Mouse (Mus musculus): ENCODE results near the gene Adh4. TPM values are rescaled to one million over a fixed set of nuclear protein-coding genes. Genes with fewer than 3 reads are reported as not detected.

The Adh4 gene
- polyA plus RNA-seq, 1 experiment from 2014 or later, result not detected

DNA sequence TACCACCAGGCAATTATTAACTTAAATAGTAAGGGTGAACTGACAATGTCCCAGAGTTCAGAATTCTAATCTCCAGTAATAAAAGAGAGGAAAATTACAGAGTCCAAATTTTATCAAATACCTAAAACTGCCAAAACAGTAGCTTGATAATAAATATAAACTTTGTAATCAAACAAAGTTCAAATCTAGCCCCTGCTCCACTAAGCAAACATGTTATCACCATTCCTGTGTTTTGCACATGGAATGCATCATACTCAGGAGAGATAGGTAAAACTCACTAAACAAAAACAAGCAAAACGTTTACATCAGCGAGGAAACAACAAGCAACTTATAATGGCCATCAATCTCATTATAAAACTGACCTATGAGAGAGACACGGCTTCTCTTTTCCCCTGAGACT is 5.1 kb upstream of the Adh4 start:
- WGBS, result 71% methylated on average over 3 of the region's 3 CpGs
- no peaks in the 10 kb centered on the region for H3K4me1 ChIP-seq
- ATAC-seq (ENCODE audit: low FRiP score, low read depth), result no peak
- H3K9ac ChIP-seq (replicated peaks), result no peak overlapping the region
- no peak overlapping the region for H3K4me2 ChIP-seq (replicated peaks)
- H3K9me3 ChIP-seq, result no peaks in the 10 kb centered on the region
- H3K36me3 ChIP-seq, result no peaks in the 10 kb centered on the region
- no peaks in the 10 kb centered on the region for H3K27me3 ChIP-seq
- no peak overlapping the region for H3K27ac ChIP-seq (replicated peaks)
- no peak overlapping the region for H3K4me3 ChIP-seq

DNA sequence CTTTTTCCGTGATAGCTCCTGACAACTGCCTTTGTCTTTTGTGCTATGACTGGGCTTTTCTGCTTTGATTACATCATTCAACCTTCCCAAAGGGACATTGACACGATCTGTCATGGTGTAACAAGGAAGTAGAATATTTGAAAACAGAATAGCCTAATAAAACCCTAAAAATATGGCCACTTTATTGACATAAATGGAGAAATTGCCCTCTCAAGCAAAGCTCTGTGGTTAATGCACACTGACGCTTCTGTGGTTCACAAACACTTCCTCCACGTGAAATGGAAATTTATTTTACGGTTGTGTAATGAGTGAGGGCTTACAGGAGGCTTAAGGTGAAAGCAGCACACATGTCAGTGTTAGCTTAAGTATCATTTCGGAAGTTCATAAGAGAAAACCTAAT is 4.1 kb downstream of the Adh4 start:
- Histone ChIP-seq H3K36me3 (no peaks in the 10 kb centered on the region), H3K4me1 (no peaks in the 10 kb centered on the region), H3K4me2 (replicated peaks) (no peak overlapping the region), H3K27ac (replicated peaks) (no peak overlapping the region), H3K9me3 (no peaks in the 10 kb centered on the region), H3K9ac (replicated peaks) (no peak overlapping the region), H3K4me3 (no peak overlapping the region), H3K27me3 (no peaks in the 10 kb centered on the region)
- no peak for ATAC-seq (ENCODE audit: low FRiP score, low read depth)
- WGBS, result 89% methylated on average over 6 of the region's 6 CpGs

DNA sequence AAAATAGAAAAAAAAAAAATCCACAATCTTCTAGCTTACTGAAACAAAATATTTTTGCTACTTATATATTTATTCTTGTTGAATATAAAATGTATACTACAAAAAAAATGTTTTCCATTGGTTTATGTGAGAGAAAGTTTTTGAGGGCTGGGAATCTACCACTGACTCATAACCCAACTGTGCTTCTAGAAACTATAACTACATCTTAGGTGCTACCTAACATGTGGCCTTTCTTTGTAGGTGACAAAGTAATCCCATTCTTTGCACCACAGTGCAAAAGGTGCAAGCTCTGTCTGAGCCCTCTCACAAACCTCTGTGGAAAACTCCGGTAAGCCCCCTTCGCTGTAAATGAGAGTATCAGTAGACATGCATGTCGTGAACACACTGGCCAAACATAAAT is 5.1 kb downstream of the Adh4 start:
- no peaks in the 10 kb centered on the region for H3K36me3 ChIP-seq
- WGBS, result 94% methylated on average over 3 of the region's 3 CpGs
- H3K9ac ChIP-seq (replicated peaks), result no peak overlapping the region
- H3K9me3 ChIP-seq, result no peaks in the 10 kb centered on the region
- no peaks in the 10 kb centered on the region for H3K4me1 ChIP-seq
- no peaks in the 10 kb centered on the region for H3K27me3 ChIP-seq
- no peak overlapping the region for H3K4me3 ChIP-seq
- H3K27ac ChIP-seq (replicated peaks), result no peak overlapping the region
- no peak overlapping the region for H3K4me2 ChIP-seq (replicated peaks)
- ATAC-seq (ENCODE audit: low FRiP score, low read depth), result no peak

DNA sequence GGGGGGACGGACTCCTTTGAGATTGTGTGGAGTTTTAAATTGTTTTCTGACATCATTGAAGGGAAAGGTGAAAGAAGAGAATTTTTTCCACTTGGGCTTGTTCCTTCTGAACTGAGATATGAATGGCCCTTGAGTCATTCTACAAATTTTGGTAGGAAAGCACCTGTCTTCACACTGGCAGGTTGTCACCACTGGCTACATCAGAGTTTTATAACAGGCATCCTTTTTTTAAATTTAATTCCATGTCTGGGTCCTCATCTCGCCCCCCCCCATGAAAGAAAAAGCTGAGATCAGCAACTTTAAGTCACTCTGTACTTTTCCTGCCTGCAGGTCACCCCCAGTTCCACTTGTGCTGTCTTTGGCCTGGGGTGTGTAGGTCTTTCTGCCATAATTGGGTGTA is 8.4 kb downstream of the Adh4 start:
- Histone ChIP-seq H3K27me3 (no peaks in the 10 kb centered on the region), H3K27ac (replicated peaks) (no peak overlapping the region), H3K36me3 (no peaks in the 10 kb centered on the region), H3K4me2 (replicated peaks) (no peak overlapping the region), H3K9ac (replicated peaks) (no peak overlapping the region), H3K4me1 (no peaks in the 10 kb centered on the region), H3K4me3 (no peak overlapping the region), H3K9me3 (no peaks in the 10 kb centered on the region)
- 66% methylated on average over 2 of the region's 2 CpGs for WGBS
- ATAC-seq (ENCODE audit: low FRiP score, low read depth), result no peak

DNA sequence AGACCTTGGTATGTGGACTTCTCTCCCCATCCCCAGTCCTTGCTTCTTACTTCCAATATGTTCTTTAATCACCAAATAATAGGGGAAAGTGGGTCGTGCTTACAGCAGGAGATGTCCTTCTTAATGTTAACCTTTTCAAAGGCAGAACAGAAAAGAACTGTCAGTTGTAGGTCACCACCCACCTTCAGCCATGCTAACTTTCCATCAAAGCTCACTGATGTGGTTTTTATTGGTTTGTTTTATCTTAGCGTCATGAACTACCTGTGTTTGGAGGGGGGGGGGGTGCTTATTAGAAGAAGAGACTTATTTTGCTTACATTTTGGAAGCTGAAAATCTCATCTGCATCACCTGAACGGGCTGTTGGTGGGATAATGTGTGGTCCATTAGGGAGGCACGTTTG is 9.0 kb downstream of the Adh4 start:
- Histone ChIP-seq H3K4me1 (no peaks in the 10 kb centered on the region), H3K27me3 (no peaks in the 10 kb centered on the region), H3K27ac (replicated peaks) (no peak overlapping the region), H3K4me3 (no peak overlapping the region), H3K36me3 (no peaks in the 10 kb centered on the region), H3K9me3 (no peaks in the 10 kb centered on the region), H3K9ac (replicated peaks) (no peak overlapping the region), H3K4me2 (replicated peaks) (no peak overlapping the region)
- no peak for ATAC-seq (ENCODE audit: low FRiP score, low read depth)
- WGBS, result 75% methylated on average over 4 of the region's 4 CpGs

DNA sequence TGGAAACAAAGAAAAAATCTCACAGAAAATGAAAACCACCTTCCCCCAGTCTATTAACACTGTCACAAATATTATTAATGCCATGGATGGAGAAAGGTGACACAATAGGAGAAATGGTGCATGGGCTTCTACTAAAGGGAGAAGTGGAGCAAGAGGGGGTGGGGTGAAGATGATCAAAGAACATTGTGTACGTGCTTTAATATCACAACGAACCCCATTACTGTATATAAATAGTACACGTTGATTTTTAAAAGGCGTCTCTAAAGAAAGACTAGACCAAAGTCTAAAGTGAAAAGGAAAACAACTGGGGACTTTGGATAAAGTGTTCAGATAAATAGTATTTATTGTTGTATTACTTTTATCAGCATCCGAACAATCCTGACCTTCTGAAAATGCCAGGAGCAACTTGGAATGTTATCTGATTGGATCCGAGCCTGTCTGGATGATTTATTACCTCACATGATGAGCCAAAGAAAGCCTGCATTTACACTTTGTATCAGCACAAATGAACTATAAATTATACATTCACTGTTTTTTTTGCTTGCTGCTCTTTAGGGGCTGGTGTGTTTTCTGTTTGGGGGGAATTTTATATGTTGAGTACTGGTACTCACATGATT is 15.2 kb downstream of the Adh4 start:
- Histone ChIP-seq H3K9me3 (no peaks in the 10 kb centered on the region), H3K4me2 (replicated peaks) (no peak overlapping the region), H3K27me3 (no peaks in the 10 kb centered on the region), H3K4me3 (no peak overlapping the region), H3K4me1 (no peaks in the 10 kb centered on the region), H3K9ac (replicated peaks) (no peak overlapping the region), H3K27ac (replicated peaks) (no peak overlapping the region), H3K36me3 (no peaks in the 10 kb centered on the region)
- 91% methylated on average over 6 of the region's 6 CpGs for WGBS
- no peak for ATAC-seq (ENCODE audit: low FRiP score, low read depth)

DNA sequence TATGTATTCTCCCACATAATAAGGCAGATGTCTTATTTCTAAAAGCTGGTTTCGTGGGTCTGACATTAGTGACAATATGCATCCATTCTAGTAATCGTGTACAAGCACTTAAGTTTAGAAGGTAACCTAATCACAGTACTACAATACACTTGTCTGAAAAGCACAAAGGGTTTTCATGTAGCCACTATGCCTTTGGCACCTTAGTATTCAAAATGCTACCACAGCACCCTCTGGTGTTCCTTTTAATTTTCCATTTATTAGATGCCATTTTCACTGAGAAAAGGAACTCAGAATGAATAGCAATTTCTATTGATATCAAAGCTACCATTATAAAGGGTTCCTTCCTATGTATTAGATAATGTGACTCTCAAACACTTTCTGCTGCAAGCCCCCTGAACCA is 16.6 kb downstream of the Adh4 start:
- Histone ChIP-seq H3K36me3 (no peaks in the 10 kb centered on the region), H3K27me3 (no peaks in the 10 kb centered on the region), H3K4me1 (no peaks in the 10 kb centered on the region), H3K9ac (replicated peaks) (no peak overlapping the region), H3K9me3 (no peaks in the 10 kb centered on the region), H3K4me3 (no peak overlapping the region), H3K4me2 (replicated peaks) (no peak overlapping the region), H3K27ac (replicated peaks) (no peak overlapping the region)
- ATAC-seq (ENCODE audit: low FRiP score, low read depth), result no peak
- WGBS, result 79% methylated on average over 2 of the region's 2 CpGs

DNA sequence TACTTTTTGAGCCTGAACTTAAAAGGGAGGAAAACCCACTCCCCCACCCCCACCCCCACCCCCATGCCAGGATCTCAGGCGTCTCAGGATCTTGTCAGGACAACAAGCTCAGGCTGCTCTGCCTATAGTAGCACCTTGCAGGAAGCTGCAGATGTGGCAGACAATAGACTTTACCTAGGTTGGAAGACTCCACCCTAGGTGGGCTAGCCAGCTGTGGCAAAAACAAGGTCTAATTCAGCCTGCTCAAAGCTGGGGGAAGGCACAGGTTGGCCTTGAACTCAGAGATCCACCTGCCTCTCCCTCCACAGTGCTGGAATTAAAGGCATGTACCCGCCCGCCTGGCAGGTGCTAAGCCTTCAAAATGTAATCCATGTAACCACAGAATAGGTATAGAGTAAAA is 23.4 kb downstream of the Adh4 start:
- 80% methylated on average over 3 of the region's 3 CpGs for WGBS
- Histone ChIP-seq H3K4me2 (replicated peaks) (no peak overlapping the region), H3K27me3 (no peaks in the 10 kb centered on the region; the same call in 1 of the 2 replicates), H3K4me1 (peaks cover 5% of the 10 kb centered on the region), H3K27ac (replicated peaks) (no peak overlapping the region), H3K36me3 (no peaks in the 10 kb centered on the region), H3K9ac (replicated peaks) (no peak overlapping the region), H3K9me3 (no peaks in the 10 kb centered on the region), H3K4me3 (no peak overlapping the region)
- ATAC-seq (ENCODE audit: low FRiP score, low read depth), result no peak

DNA sequence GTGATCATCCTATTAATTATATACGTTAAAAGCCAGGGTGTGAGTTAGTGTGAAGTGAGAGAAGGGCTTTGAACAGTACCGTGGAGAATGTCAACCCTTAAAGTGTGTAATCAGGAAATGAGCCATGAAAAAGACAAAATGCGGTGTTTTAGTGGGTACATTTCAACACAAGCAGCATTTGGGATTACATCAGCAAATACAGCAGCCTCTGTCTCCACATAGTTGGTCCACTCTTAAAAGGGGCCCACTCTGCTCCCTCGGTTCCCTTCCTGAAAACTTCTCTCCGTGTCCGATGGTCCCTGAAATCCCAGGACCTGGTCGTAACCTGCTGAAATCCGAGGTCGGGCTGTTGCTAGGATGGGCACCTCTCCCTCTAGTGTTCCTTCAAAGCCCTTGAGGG is 26.9 kb downstream of the Adh4 start:
- H3K4me1 ChIP-seq, result peaks cover 18% of the 10 kb centered on the region
- peak overlapping the region; percentile 71; the same call in 1 of the 2 replicates for H3K9ac ChIP-seq (replicated peaks)
- 0 out of 2 replicates have a peak overlapping the region, but pooled peaks have one; percentile 35 for H3K27ac ChIP-seq (replicated peaks)
- H3K27me3 ChIP-seq, result no peaks in the 10 kb centered on the region; the same call in 1 of the 2 replicates
- whole genome bisulfite sequencing, result 2% methylated on average over 9 of the region's 9 CpGs
- peaks cover 21% of the 10 kb centered on the region for H3K36me3 ChIP-seq
- no peaks in the 10 kb centered on the region for H3K9me3 ChIP-seq
- H3K4me3 ChIP-seq, result peak overlapping the region; percentile 73
- ATAC-seq (ENCODE audit: low FRiP score, low read depth), result peak; percentile 0; the same call in 1 of the 2 replicates
- peak overlapping the region; percentile 81 for H3K4me2 ChIP-seq (replicated peaks)

DNA sequence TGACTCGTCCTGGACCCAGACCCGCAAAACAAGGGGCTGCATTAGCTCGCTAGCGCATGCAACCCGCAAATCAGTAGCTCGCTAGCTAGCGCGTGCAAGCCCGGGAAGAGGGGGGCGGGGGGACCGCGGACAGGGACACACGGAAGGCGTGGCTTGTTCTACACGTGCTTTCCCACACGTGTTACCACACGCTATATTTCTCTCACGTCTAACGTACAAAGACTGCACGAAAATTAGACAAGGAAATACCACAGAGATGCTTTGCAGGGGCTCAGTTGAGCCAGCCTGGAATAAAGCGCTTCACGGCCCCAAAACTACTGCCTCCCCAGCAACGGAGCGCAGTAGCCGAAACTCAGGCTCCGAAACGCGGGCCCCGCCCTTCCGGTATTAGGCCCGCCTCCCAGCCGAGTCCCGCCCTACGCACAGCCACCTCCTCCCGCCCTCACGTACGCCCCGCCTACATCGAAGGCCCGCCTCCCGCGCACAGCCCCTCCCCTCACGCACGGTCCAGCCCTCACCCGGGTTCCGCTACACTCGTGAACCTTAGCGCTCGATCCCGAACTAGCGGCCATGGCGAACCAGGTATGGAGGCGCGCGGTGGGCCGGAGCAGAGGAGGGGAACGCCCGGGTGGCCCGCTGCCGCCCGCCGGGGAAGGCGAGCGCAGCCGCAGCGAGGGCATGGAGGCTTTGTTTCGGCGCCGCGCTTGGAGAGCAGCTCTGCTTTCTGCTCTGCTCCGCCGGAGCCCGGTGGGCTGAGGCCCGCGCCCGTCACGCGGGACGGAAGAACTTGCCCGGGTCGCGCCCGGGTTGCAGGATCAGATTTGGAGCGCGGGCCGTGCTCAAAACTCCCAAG is 27.6 kb downstream of the Adh4 start, which contains the start of gene Adh5:
Gene Adh5, plus strand, starts transcription at position 482 of the 853 bp plus-strand sequence.
- Histone ChIP-seq H3K27me3 (no peaks in the 10 kb centered on the region; the same call in 1 of the 2 replicates), H3K4me3 (peak within 1 kb of the TSS; percentile 73), H3K9ac (replicated peaks) (peak within 1 kb of the TSS; percentile 71), H3K36me3 (peaks cover 27% of the 10 kb centered on the region), H3K9me3 (no peaks in the 10 kb centered on the region), H3K4me2 (replicated peaks) (peak within 1 kb of the TSS; percentile 81), H3K27ac (replicated peaks) (peak within 1 kb of the TSS; percentile 66), H3K4me1 (peaks cover 18% of the 10 kb centered on the region)
- ATAC-seq (ENCODE audit: low FRiP score, low read depth), result peak; percentile 99
- under 1% methylated on average over 86 of the region's 86 CpGs for WGBS

DNA sequence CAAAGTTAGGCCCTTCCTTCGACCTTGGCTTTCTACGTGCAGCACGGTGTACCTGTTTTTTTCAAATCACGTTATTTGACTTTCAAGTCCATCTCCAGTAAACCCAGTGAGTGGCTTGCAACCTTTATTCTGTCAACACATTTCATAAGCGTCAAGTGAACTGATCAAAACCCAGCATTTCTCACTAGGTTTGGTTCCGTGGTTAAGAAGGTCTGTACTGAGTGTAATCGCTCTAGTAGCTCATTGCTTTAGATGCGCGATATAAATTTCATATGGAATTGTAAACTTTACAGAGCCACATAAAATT is 28.2 kb downstream of the Adh4 start:
- Histone ChIP-seq H3K9ac (replicated peaks) (peak overlapping the region; percentile 71), H3K4me2 (replicated peaks) (peak overlapping the region; percentile 81), H3K9me3 (no peaks in the 10 kb centered on the region), H3K4me3 (peak overlapping the region; percentile 73), H3K36me3 (peaks cover 32% of the 10 kb centered on the region), H3K27ac (replicated peaks) (peak overlapping the region; percentile 66), H3K27me3 (no peaks in the 10 kb centered on the region; the same call in 1 of the 2 replicates), H3K4me1 (peaks cover 18% of the 10 kb centered on the region)
- 2% methylated on average over 9 of the region's 9 CpGs for WGBS
- no peak for ATAC-seq (ENCODE audit: low FRiP score, low read depth)

DNA sequence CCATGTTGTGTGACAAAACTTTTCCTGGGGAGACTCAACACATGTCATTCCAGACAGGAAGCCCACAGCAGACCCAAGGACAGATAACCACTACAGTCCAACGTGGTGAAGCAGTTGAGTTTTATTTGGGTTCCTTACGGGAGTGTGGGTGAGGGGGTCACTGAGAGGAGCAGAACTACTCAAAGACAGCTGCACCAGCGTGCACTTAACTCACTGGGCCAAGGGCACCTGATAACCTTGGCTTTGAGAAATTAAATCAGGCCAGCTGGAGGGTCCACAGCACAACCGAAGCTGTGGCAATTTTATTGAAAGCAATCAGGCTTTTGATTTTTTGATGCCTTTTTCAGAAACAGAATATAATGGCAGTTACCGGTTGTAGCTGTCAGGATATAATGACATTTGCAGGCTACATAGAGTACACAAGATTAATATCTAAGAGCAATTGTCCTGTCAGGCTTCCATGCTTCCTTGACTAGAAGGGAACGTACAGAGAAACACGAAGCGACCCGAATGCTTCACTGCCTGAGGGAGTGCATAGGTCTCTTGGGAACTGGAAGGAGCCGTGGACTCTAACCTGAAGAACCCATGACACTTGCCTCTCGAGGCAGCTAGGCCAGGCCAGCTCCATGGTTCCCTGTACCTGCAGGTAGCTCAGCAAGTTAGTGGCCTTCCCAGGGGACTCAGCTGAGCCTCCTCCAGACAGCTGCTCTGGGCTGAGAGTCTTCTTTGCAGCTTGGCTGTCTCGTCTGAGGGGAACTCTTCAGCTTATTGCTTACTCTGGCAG is 33.0 kb downstream of the Adh4 start:
- no peak overlapping the region for H3K4me3 ChIP-seq
- no peaks in the 10 kb centered on the region for H3K27me3 ChIP-seq
- H3K9ac ChIP-seq (replicated peaks), result no peak overlapping the region
- ATAC-seq (ENCODE audit: low FRiP score, low read depth), result no peak
- no peaks in the 10 kb centered on the region for H3K9me3 ChIP-seq
- peaks cover 76% of the 10 kb centered on the region for H3K36me3 ChIP-seq
- H3K27ac ChIP-seq (replicated peaks), result no peak overlapping the region
- 87% methylated on average over 12 of the region's 12 CpGs for WGBS
- H3K4me1 ChIP-seq, result peaks cover 13% of the 10 kb centered on the region
- H3K4me2 ChIP-seq (replicated peaks), result no peak overlapping the region
